Mouse (Mus musculus): ENCODE measurements around the gene Olfr648.

The Olfr648 gene

DNA sequence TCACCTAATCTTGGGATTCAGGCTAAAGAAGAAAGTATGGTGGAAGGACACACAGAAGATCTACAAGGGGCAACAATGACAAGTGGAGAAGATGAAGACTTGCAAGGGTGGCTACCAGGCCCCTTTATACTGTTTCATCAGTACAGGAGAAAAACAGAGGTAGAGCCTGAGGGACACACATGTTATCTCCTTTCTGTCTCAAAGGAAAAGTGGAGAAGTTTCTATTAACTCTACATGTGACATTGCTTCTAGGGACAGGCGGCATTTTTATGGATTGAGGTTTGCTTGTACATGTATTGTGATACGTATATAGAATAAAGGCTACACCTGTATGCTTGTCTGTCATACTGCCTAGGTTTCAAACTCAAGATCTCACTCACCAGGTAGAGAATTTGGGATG, at the start of gene Olfr648:
Olfr648 (minus strand) TSS at position 101 of the 400 bp plus-strand sequence.
- no peak for DNase-seq (ENCODE audit: low read depth, low spot score)

- DNase-seq (ENCODE audit: low read depth, low spot score): no peak
Observed at GRCm38 (mm10) chr7:104231203-104231602, 48.0 kb upstream of the Olfr648 start.

DNA sequence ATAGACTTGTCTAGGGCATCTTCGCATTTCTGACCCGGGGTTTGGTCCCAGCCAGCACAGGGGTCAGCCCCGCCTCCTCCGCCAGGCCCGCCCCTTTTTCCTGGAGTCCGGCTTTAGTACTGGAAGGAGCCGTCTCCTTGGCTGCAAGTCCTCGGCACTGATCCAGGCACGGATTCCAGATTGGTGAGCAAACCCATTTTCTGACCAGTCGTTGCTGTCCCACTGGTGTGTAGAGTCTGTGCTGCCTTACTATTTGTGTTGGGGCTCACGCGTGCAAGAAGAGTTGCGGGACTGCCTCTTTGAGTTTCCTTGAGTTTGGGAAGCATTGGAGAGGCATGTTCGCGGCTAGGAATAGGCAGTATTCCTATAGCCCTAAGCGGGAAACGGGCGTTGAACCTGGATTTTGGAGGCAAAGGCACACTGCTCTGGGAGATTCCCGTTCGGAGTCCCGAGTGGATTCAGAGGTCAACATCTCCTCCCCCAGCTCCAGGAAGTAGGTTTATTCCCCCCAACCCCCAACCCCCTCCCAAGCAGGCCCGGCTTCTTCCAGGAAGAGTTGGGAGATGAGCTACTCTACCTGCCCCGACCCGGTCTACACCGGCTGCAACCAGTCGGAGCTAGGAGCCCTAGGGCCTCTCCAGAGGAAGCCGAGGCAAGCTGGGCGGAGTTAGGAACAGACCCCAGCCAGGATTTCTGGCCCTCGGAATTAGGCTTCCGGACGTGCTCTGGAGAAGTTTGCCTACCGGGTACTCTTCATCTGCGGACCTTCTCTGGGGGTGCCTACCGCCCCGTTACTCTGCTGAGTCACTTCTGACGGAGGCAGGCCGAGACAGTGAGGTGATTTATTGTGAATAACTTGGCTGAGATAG, 35.7 kb upstream of the Olfr648 start, which contains the start of gene Trim6:
Trim6 (plus strand) TSS at position 93 of the 869 bp plus-strand sequence.
- DNase-seq (ENCODE audit: low read depth, low spot score): no peak

DNA sequence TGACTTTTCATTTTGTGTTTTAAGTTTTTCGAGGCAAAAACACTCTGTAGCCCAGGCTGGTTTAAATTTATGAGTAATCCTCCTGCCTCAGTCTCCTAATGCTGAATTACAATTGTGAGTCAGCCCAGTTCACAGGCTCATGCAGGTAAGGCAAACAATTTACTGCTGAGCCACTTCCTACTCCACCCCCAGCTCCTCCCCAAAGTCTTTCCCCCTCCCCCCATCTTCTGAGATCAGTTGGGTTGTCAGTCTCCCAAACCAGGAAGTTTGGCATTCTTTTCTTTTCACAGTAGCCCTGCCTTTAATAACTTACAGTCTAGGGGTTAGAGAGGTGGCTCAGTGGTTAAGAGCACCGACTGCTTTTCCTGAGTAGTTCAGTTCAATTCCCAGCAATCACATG, 34.7 kb upstream of the Olfr648 start:
- no peak for DNase-seq (ENCODE audit: low read depth, low spot score)

DNA sequence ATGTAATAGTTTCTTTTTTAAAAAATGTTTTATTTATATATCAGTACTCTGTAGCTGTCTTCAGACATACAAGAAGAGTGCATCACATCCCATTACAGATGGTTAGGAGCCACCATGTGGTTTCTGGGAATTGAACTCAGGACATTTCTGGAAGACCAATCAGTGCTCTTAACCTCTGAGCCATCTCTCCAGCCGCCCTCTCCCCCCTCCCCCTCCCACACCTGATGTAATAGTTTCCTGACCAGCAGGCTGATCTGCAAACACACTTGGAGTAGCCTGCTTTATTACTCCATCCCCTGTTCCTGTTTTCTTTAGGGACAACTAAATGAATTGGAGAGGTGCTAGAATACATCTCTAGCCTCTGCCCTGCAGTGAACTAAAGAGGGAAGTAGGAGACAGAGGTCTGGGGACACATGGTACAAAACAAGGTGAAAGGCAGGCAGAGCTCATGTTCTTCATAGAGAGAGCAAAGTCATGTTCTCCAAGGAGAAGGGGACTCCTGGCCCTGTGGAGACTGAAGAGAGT, 32.9 kb upstream of the Olfr648 start:
- DNase-seq (ENCODE audit: low read depth, low spot score): no peak

DNA sequence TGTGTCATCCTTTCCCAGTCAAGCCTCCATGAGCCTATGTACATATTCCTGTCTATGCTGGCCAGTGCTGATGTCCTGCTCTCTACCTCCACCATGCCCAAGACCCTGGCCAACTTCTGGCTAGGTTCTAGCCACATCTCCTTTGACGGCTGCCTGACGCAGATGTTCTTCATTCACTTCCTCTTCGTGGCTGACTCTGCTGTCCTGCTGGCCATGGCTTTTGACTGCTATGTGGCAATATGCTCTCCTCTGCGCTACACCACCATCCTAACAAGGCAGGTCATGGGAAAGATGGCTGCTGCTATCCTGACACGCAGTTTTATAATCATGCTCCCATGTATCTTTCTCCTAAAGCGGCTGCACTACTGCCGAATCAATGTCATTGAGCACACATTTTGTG, 23.0 kb upstream of the Olfr648 start:
- DNase-seq (ENCODE audit: low read depth, low spot score): no peak

- no peak for DNase-seq (ENCODE audit: low read depth, low spot score)
Observed at GRCm38 (mm10) chr7:104199822-104200221, 16.6 kb upstream of the Olfr648 start.

DNA sequence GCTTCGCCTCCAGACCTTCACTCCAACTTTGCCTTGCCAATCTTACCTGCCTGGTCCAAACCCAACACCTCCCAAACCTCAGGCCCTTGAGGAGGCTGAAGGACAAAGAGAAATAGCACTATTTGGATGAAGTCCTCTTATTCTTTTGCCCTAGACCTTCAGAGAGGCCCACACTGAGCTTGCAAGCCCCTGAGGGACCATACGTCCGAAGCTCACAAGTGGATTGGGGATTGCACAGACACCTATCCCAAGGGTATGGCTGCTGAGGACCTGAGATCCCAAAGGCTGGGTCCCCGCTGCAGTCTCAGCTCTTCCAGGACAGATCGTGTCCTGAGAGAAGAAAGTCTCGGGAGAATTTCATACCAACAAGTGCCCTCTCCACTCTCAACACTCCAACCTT, 12.7 kb upstream of the Olfr648 start, which contains the start of gene Olfr649:
Olfr649 (minus strand) TSS at position 101 of the 400 bp plus-strand sequence.
- DNase-seq (ENCODE audit: low read depth, low spot score): no peak

DNA sequence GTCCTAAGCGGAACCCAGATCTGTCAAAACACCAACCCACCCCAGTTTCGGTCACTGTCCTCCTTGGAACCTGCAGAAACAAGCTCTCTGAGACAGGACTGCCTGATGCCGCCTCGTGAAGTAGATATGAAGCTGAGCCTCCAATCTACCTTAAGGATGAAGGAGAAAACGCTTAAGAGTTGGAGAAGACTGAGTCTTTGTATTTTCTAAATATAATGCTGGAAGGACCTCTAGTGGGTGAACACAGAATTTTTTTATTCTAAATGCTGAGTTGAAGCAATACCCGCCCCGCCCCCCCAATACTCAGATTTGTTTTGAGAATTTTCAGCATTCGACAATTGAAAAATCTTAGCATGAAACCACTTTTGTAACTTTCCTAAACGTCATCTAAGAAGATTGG, 8.1 kb upstream of the Olfr648 start:
- DNase-seq (ENCODE audit: low read depth, low spot score): no peak

DNA sequence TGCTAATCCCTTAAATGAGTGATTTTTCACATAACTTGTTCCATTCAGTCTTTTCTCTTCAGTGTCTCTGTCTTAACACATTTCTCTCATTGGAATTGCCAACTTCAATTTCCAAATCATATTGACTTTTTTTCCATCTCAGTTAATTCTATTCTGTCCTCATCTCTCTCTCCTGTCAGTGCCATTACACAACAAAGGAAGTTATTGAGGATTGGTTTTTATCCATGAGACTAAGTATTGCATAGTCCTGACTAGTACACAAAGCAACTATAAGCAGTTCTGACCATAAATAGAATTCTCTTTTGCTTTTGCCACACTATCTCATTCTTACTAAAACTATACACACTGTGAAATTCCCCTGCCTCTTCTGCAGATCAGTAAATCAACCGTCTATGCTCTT, 4.1 kb downstream of the Olfr648 start:
- DNase-seq (ENCODE audit: low read depth, low spot score): no peak

GRCm38 (mm10) chr7:104178422-104179054, 4.7 kb downstream of the Olfr648 start:
- DNase-seq (ENCODE audit: low read depth, low spot score): no peak

DNA sequence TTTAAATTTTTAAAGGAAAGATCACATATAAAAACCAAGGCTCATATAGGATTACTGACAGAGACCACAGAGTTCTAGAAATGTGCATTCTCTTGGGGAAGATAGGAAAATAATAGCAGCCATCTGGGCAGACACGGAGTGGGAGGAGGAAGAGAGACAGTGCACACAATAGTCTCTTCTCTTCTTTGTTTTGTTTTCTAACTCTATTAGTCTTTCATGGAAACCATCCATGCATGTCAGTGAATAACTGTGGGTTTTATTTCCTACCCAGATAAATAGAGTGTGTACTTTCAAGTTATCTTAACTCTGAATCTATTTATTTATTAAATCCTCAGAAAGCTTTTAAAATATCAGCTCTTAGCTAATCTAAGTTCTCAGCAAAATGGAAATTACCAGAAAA, 8.1 kb downstream of the Olfr648 start:
- DNase-seq (ENCODE audit: low read depth, low spot score): no peak

DNA sequence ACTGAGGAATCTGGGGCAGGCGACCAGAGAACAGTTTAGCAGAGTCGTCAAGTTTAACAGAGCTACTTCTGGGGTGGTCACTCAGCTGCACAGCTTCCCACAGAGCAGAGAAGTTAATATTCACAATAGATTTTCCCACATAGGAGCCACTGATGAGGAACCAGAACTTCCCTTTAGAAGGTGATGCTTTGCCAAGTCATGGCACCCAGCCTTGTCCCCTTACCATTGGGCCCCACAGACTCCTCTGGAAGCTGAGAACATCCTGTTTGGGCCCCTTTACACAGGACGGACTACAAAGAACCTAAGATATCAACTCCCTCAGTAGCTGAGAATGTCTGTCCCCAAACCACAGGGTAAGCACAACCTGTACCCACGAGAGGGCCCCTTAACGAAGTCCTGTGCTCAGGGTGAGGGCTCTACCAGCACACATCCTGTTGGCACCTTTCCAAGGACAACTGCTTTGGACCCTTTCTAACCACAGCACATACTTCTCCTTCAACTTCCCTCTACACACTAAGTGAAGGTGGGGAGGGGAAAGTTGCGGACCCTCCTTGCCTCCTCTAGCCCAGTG, 13.5 kb downstream of the Olfr648 start:
- DNase-seq (ENCODE audit: low read depth, low spot score): no peak

GRCm38 (mm10) chr7:104167105-104167504, 16.1 kb downstream of the Olfr648 start:
- no peak for DNase-seq (ENCODE audit: low read depth, low spot score)

GRCm38 (mm10) chr7:104150456-104150855, 32.7 kb downstream of the Olfr648 start, which contains the start of gene Ubqlnl:
Gene Ubqlnl, minus strand, starts transcription at chr7:104150556.
- DNase-seq (ENCODE audit: low read depth, low spot score): no peak

DNA sequence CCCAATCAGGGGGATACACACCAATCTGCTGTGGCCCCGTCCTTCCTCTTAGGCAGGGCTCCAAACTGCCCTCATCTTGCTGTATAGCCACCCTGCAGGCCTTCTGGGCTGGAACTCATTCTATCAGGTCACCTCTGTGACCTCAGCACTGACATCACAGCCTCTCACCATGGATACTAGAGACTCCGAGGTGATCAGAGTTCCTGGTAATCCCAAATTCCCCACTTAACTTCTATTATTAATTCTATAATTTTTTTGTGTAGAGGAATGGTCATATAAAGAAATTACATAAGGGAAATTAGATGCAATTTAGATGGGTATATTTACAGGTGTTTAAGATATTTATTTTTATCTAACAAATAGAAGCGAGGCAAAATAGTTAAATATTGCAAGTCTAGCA, 40.0 kb downstream of the Olfr648 start, which contains the start of gene Ubqln3:
Ubqln3 (minus strand) TSS at position 101 of the 400 bp plus-strand sequence.
- DNase-seq (ENCODE audit: low read depth, low spot score): no peak

DNA sequence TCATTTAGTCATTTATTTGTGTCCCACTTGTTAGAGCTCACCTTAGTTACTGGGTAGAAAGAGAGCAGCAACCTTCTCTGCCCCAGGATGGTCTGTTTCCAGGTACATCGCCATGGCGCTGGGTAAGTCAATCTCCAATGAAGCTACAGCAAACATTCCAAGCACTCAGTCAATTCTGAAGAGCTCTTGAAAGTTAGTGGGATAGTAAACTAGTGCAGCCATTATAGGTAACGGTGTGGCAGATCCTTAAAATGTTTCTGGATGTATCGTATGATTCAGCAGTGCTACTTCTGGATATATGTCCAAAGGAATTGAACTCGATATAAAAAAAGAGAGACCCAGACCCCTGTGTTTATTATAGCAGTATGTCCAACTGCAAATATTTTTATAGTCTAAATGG, 45.9 kb downstream of the Olfr648 start, which contains the start of gene Olfr643:
Olfr643 (minus strand) TSS at position 101 of the 400 bp plus-strand sequence.
- DNase-seq (ENCODE audit: low read depth, low spot score): no peak

DNA sequence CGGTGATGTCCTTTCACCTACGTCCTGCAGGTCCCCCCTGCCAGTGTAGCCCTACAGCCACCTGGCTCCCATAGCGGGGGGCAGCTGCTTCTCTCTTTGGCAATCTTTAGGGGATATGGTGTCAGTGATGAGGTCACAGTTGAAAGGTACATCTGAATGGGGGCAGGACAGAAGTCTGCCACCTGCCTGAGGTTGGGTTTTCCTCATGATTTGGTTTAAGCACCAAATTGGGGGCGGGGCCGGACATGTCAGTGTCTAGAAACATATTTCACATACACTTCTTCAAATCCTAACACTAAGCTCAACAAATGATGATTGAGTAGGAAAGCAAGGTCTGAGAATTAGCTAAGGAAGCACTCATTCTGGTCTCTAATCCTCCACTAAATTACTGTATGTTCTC, 53.5 kb downstream of the Olfr648 start, which contains the start of gene Ubqln5:
Ubqln5 (minus strand) TSS at position 101 of the 400 bp plus-strand sequence.
- no peak for DNase-seq (ENCODE audit: low read depth, low spot score)
